In genomic region chr7:141176173-141176572, GRCm38 (mm10) we compare ENCODE assay signal across 8 mouse cellular contexts. TPM values are rescaled to one million over a fixed set of nuclear protein-coding genes. Genes with fewer than 3 reads are reported as not detected.
DNase-seq lines count a peak whose midpoint lies in the region; ATAC-seq and TF ChIP-seq lines count a peak whose summit lies in the region.

No protein-coding gene starts in this region.

- no peak for ATAC-seq in liver, embryonic 13.5 days (ENCODE audit: low read depth)

- DNase-seq in 416B (ENCODE audit: low read depth) = peak; percentile 91
- DNase-seq in WW6 (ENCODE audit: low read depth, low spot score) = peak; percentile 67
- DNase-seq in cerebellum, postnatal 4 days (ENCODE audit: low spot score in 2 of 2) = peak; percentile 78 to 86
- peak; percentile 71 for DNase-seq in gastrocnemius, postnatal 25 days
- DNase-seq in kidney, postnatal 14 days = peak; percentile 92
- DNase-seq in liver, embryonic 13.5 days = peak; percentile 76
- DNase-seq in thymus, adult 2 months = peak; percentile 84

- peaks cover 23% of the 10 kb centered on the region for H3K4me1 ChIP-seq in liver, embryonic 13.5 days (replicated peaks)
- H3K4me1 ChIP-seq in olfactory bulb, adult 2 months (ENCODE audit: control insufficient read depth, insufficient read depth, low read length) = no peaks in the 10 kb centered on the region; the same call in 1 of the 2 replicates
- peaks cover 8% of the 10 kb centered on the region; the same call in 1 of the 2 replicates for H3K4me1 ChIP-seq in thymus, adult 2 months (replicated peaks; ENCODE audit: control insufficient read depth, insufficient read depth, low read length)

- H3K36me3 ChIP-seq in liver, embryonic 13.5 days = no peaks in the 10 kb centered on the region
- no peaks in the 10 kb centered on the region for H3K36me3 ChIP-seq in thymus, adult 2 months (ENCODE audit: control insufficient read depth, insufficient read depth, low read length)

- no peak for TF ChIP-seq POLR2A in olfactory bulb, adult 2 months (IDR thresholded peaks at IDR 0.05; ENCODE audit: insufficient read depth, low read depth, low read length)
- no peak for TF ChIP-seq POLR2A in thymus, adult 2 months (IDR thresholded peaks at IDR 0.05; ENCODE audit: control insufficient read depth, extremely low read depth, insufficient read depth, low read length, poor library complexity)

- no peak overlapping the region for H3K27ac ChIP-seq in liver, embryonic 13.5 days
- H3K27ac ChIP-seq in olfactory bulb, adult 2 months (ENCODE audit: insufficient read depth, low read depth, low read length) = no peak overlapping the region
- no peak overlapping the region for H3K27ac ChIP-seq in thymus, adult 2 months (ENCODE audit: control insufficient read depth, insufficient read depth, low read length)

- peak; percentile 59 for TF ChIP-seq CTCF in olfactory bulb, adult 2 months (IDR thresholded peaks at IDR 0.05; ENCODE audit: insufficient read depth, low read depth, low read length)
- peak; percentile 73; the same call in 1 of the 2 replicates for TF ChIP-seq CTCF in thymus, adult 2 months (IDR thresholded peaks at IDR 0.05; ENCODE audit: borderline replicate concordance, control insufficient read depth, extremely low read depth, insufficient read depth, low read length, poor library complexity)

- H3K4me2 ChIP-seq in liver, embryonic 13.5 days = no peak overlapping the region

- no peaks in the 10 kb centered on the region for H3K9me3 ChIP-seq in liver, embryonic 13.5 days (replicated peaks)

- H3K27me3 ChIP-seq in liver, embryonic 13.5 days = peaks cover 3% of the 10 kb centered on the region; the same call in 1 of the 2 replicates
- H3K27me3 ChIP-seq in thymus, adult 2 months (ENCODE audit: control insufficient read depth, insufficient read depth, low read length) = no peaks in the 10 kb centered on the region

- no peak overlapping the region for H3K9ac ChIP-seq in liver, embryonic 13.5 days

- H3K4me3 ChIP-seq in liver, embryonic 13.5 days (replicated peaks) = no peak overlapping the region
- no peak overlapping the region for H3K4me3 ChIP-seq in olfactory bulb, adult 2 months (ENCODE audit: insufficient read depth, low read depth, low read length)
- H3K4me3 ChIP-seq in thymus, adult 2 months (ENCODE audit: control insufficient read depth, insufficient read depth, low read length) = no peak overlapping the region

- 1% methylated on average over 8 of the region's 8 CpGs for WGBS in liver, embryonic 13.5 days (ENCODE audit: insufficient replicate concordance)
- WGBS in olfactory bulb, adult 2 months = 1% methylated on average over 8 of the region's 8 CpGs
- WGBS in thymus, adult 2 months = 2% methylated on average over 8 of the region's 8 CpGs

RNA-seq across cellular contexts. Expression of gene Rnh1, which starts 3.5 kb away (rescaled TPM):
- total RNA-seq in gastrocnemius, postnatal 25 days (2021) = 10 to 100 TPM; 38.8 to 51.5 TPM
- 55.0 and 58.0 TPM in 2 replicates for polyA plus RNA-seq in liver, embryonic 13.5 days (2015; fragmentation: Nextera tagmentation; extraction: Ambion mirVana)
- not detected in 2 replicates for polyA plus RNA-seq in olfactory bulb, adult 2 months (2012; ENCODE audit: insufficient read depth, insufficient read length, low replicate concordance, missing spikeins)
- 59.0 and 75.9 TPM in 2 replicates for polyA plus RNA-seq in thymus, adult 2 months (2012; rRNA removed)

RNA-seq across cellular contexts. Expression of gene Hras, which starts 17.6 kb away (rescaled TPM):
- 100 to 1,000 TPM; 150 TPM for total RNA-seq in gastrocnemius, postnatal 25 days (2021)
- 91.5 and 104 TPM in 2 replicates for polyA plus RNA-seq in liver, embryonic 13.5 days (2015; fragmentation: Nextera tagmentation; extraction: Ambion mirVana)
- polyA plus RNA-seq in olfactory bulb, adult 2 months (2012; ENCODE audit: insufficient read depth, insufficient read length, low replicate concordance, missing spikeins) = not detected in 2 replicates
- polyA plus RNA-seq in thymus, adult 2 months (2012; rRNA removed) = 65.6 and 77.9 TPM in 2 replicates

RNA-seq across cellular contexts. Expression of gene Lrrc56, which starts 17.8 kb away (rescaled TPM):
- total RNA-seq in gastrocnemius, postnatal 25 days (2021) = 1 to 10 TPM; 1.4 to 2.5 TPM
- polyA plus RNA-seq in liver, embryonic 13.5 days (2015; fragmentation: Nextera tagmentation; extraction: Ambion mirVana) = 12.2 and 15.5 TPM in 2 replicates
- not detected in 2 replicates for polyA plus RNA-seq in olfactory bulb, adult 2 months (2012; ENCODE audit: insufficient read depth, insufficient read length, low replicate concordance, missing spikeins)
- polyA plus RNA-seq in thymus, adult 2 months (2012; rRNA removed) = 7.1 and 7.4 TPM in 2 replicates

RNA-seq across cellular contexts. Expression of gene Lmntd2, which starts 37.7 kb away (rescaled TPM):
- not detected for total RNA-seq in gastrocnemius, postnatal 25 days (2021)
- 0.59 and 0.71 TPM in 2 replicates for polyA plus RNA-seq in liver, embryonic 13.5 days (2015; fragmentation: Nextera tagmentation; extraction: Ambion mirVana)
- not detected in 2 replicates for polyA plus RNA-seq in olfactory bulb, adult 2 months (2012; ENCODE audit: insufficient read depth, insufficient read length, low replicate concordance, missing spikeins)
- 4.6 and 5.5 TPM in 2 replicates for polyA plus RNA-seq in thymus, adult 2 months (2012; rRNA removed)

RNA-seq across cellular contexts. Expression of gene Rassf7, which starts 39.5 kb away (rescaled TPM):
- total RNA-seq in gastrocnemius, postnatal 25 days (2021) = 1 to 10 TPM in 1 of 2 experiments, under 1 TPM in 1; 0.38 to 1.1 TPM
- 23.9 and 26.7 TPM in 2 replicates for polyA plus RNA-seq in liver, embryonic 13.5 days (2015; fragmentation: Nextera tagmentation; extraction: Ambion mirVana)
- not detected in 2 replicates for polyA plus RNA-seq in olfactory bulb, adult 2 months (2012; ENCODE audit: insufficient read depth, insufficient read length, low replicate concordance, missing spikeins)
- polyA plus RNA-seq in thymus, adult 2 months (2012; rRNA removed) = 29.8 TPM in 2 replicates

Comparison
In these comparisons a context has a peak if more than half of its experiments do, and no peak if none do; other contexts are left out.
1. RNA of gene Rnh1, which starts 3.5 kb away (polyA plus RNA-seq): 59.0 to 75.9 TPM in thymus, adult 2 months and 55.0 to 58.0 TPM in liver, embryonic 13.5 days; not detected in olfactory bulb, adult 2 months; every median in the first group is over 10 times any median in the second.
2. Peak in every context shown above with its lines, with median percentiles within 50 percentile points of each other: DNase-seq.